Mouse (Mus musculus) neural tube, embryonic 12.5 days (tissue): ENCODE results near the gene Chrnb1. TPM values are rescaled to one million over a fixed set of nuclear protein-coding genes. Genes with fewer than 3 reads are reported as not detected.

Source experiments
- ATAC-seq: fragments of 200-750 bp; cut with Nextera tagmentation; 2 replicates; pipeline ENCODE4 v1.8.0; 2017; ENCODE audit warnings: low read depth, mild to moderate bottlenecking, moderate TSS enrichment, moderate library complexity; ENCODE audit not compliant: low FRiP score
- H3K27ac ChIP-seq: fragments of 300-500 bp; sonication (generic); 2 replicates; pipeline ENCODE4 v1.5.1; 2016
- H3K27me3 ChIP-seq: fragments of 300-500 bp; sonication (generic); replicated peaks from 2 replicates; pipeline ENCODE4 v1.6.1; 2016; ENCODE audit warnings: mild to moderate bottlenecking
- H3K36me3 ChIP-seq: fragments of 300-500 bp; sonication (generic); 2 replicates; pipeline ENCODE4 v1.6.1; 2016; ENCODE audit warnings: mild to moderate bottlenecking
- H3K4me1 ChIP-seq: fragments of 300-500 bp; sonication (generic); 2 replicates; pipeline ENCODE4 v1.6.1; 2016
- H3K4me2 ChIP-seq: fragments of 300-500 bp; sonication (generic); replicated peaks from 2 replicates; pipeline ENCODE4 v1.6.1; 2016; ENCODE audit warnings: mild to moderate bottlenecking
- H3K4me3 ChIP-seq: fragments of 300-500 bp; sonication (generic); 2 replicates; pipeline ENCODE4 v1.5.1; 2016
- H3K9ac ChIP-seq: fragments of 300-500 bp; sonication (generic); 2 replicates; pipeline ENCODE4 v1.6.1; 2016; ENCODE audit warnings: mild to moderate bottlenecking
- H3K9me3 ChIP-seq: fragments of 300-500 bp; sonication (generic); 2 replicates; pipeline ENCODE4 v1.6.1; 2016; ENCODE audit warnings: mild to moderate bottlenecking
- WGBS: fragments of 180-500 bp; shearing (Covaris S2); methylation state at CpG from one replicate; pipeline ENCODE4 v1.1.7; 2016; 5-methylcytosine and 5-hydroxymethylcytosine counted together
- polyA plus RNA-seq: library from polyadenylated mRNA; unstranded; fragments of >200 nt; fragmentation: Nextera tagmentation; extraction: Ambion mirVana; gene quantifications from 2 replicates; pipeline ENCODE4 v1.2.1, GENCODE M21; 2016

The Chrnb1 gene
- polyA plus RNA-seq, 1 experiment from 2014 or later: 5.8 TPM

GRCm38 (mm10) chr11:69784793-69785272 is 10.9 kb downstream of the Chrnb1 start:
- Histone ChIP-seq H3K36me3 (no peaks in the 10 kb centered on the region), H3K9me3 (no peaks in the 10 kb centered on the region), H3K4me3 (no peak overlapping the region), H3K27ac (no peak overlapping the region), H3K9ac (no peak overlapping the region), H3K4me1 (no peaks in the 10 kb centered on the region), H3K4me2 (0 out of 2 replicates have a peak overlapping the region, but pooled peaks have one; percentile 12), H3K27me3 (no peaks in the 10 kb centered on the region)
- ATAC-seq: no peak
- 46% methylated on average over 15 of the region's 15 CpGs for WGBS

DNA sequence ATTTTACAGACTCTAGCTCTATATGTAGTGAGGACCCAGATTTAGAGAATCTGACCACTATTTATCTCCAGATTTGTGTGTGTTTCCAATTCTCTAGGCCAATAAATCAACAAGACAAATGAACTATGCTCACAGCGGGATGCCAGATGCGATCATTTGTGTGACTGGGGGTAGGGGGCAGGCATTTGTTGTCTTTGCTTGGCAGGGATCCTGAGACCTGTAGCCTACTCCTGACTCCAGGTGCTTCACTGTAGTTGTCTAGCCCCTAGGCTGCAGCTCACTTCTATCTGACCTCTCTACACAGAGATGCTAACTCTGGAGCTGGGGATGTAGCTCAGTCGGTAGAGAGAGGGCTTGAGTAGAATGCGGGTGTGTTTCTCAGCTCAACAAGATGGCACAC is 13.9 kb downstream of the Chrnb1 start:
- Histone ChIP-seq H3K4me1 (peaks cover 3% of the 10 kb centered on the region), H3K27ac (no peak overlapping the region), H3K9me3 (no peaks in the 10 kb centered on the region), H3K4me3 (no peak overlapping the region), H3K27me3 (peaks cover 16% of the 10 kb centered on the region), H3K36me3 (no peaks in the 10 kb centered on the region; the same call in 1 of the 2 replicates), H3K9ac (no peak overlapping the region), H3K4me2 (no peak overlapping the region)
- WGBS: 21% methylated on average over 4 of the region's 4 CpGs
- ATAC-seq: no peak

DNA sequence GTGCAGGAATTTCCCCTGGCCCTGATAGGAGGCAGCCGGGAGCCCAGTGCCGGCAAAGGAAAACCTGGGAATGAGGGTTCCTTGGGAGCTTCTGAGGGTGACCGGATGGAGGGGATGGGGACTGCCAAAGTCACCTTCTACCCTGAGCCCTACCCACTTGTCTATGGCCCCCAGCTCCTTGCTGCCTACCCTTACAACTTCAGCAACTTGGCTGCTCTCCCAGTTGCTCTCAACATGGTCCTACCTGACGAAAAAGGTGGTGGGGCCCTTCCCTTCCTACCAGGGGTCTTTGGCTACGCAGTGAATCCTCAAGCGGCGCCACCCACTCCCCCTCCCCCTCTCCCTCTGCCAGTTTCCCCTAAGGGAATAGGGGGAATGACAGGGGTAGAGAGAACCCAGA is 16.8 kb downstream of the Chrnb1 start:
- Histone ChIP-seq H3K4me3 (no peak overlapping the region), H3K36me3 (peaks cover 9% of the 10 kb centered on the region), H3K4me2 (no peak overlapping the region), H3K27ac (no peak overlapping the region), H3K9me3 (no peaks in the 10 kb centered on the region), H3K4me1 (peaks cover 6% of the 10 kb centered on the region), H3K27me3 (peaks cover 16% of the 10 kb centered on the region), H3K9ac (no peak overlapping the region)
- 42% methylated on average over 7 of the region's 7 CpGs for WGBS
- no peak for ATAC-seq

DNA sequence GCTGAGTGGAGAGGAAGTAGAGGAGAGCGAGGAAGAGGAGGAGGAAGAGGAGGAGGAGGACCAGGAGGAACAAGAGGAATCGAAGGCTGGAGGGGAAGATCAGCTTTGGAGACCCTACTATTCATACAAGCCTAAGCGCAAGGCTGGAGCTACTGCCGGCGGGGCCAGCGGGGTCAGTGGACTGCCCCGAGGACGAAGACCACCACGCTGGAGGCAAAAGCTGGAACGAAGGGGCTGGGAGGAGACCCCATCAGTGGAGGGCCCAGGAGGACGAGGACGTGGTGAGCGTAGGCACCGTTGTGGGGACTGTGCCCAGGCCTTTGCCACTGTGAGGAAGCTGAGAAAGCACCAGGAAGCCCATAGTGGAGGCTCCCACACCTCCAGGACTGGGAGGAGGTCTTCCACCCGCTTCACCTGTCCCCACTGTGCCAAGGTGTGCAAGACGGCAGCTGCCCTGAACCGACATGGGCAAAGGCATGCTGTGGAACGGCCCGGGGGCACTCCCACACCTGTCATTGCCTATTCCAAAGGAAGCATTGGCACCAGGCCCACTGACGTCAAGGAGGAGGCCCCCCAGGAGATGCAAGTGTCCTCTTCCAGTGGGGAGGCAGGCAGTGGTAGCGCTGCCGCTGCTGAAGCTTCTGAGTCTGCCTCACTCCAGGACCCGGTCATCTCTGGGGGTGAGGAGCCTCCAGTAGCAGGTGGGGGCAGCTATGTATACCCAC is 17.3 kb downstream of the Chrnb1 start:
- Histone ChIP-seq H3K9ac (no peak overlapping the region), H3K4me2 (no peak overlapping the region), H3K36me3 (peaks cover 9% of the 10 kb centered on the region), H3K27ac (no peak overlapping the region), H3K4me1 (peaks cover 6% of the 10 kb centered on the region), H3K9me3 (no peaks in the 10 kb centered on the region), H3K27me3 (peaks cover 16% of the 10 kb centered on the region), H3K4me3 (no peak overlapping the region)
- no peak for ATAC-seq
- WGBS: 68% methylated on average over 23 of the region's 23 CpGs

GRCm38 (mm10) chr11:69777504-69778257 is 18.1 kb downstream of the Chrnb1 start:
- Histone ChIP-seq H3K9me3 (no peaks in the 10 kb centered on the region), H3K27ac (no peak overlapping the region), H3K9ac (no peak overlapping the region), H3K4me2 (peak overlapping the region; percentile 22; the same call in 1 of the 2 replicates), H3K4me1 (peaks cover 6% of the 10 kb centered on the region), H3K27me3 (peaks cover 16% of the 10 kb centered on the region), H3K4me3 (no peak overlapping the region), H3K36me3 (peaks cover 9% of the 10 kb centered on the region)
- no peak for ATAC-seq
- 63% methylated on average over 26 of the region's 26 CpGs for WGBS

- no peak for ATAC-seq
- no peak overlapping the region for H3K4me2 ChIP-seq
- H3K36me3 ChIP-seq: peaks cover 9% of the 10 kb centered on the region
- WGBS: 85% methylated on average over 20 of the region's 20 CpGs
- H3K4me3 ChIP-seq: no peak overlapping the region
- H3K27ac ChIP-seq: no peak overlapping the region
- H3K27me3 ChIP-seq: peaks cover 16% of the 10 kb centered on the region
- no peak overlapping the region for H3K9ac ChIP-seq
- H3K4me1 ChIP-seq: peaks cover 6% of the 10 kb centered on the region
- no peaks in the 10 kb centered on the region for H3K9me3 ChIP-seq
Observed at GRCm38 (mm10) chr11:69776488-69776887, 19.3 kb downstream of the Chrnb1 start.

GRCm38 (mm10) chr11:69775716-69776115 is 20.0 kb downstream of the Chrnb1 start:
- Histone ChIP-seq H3K9ac (no peak overlapping the region), H3K4me2 (no peak overlapping the region), H3K9me3 (no peaks in the 10 kb centered on the region), H3K27ac (no peak overlapping the region), H3K36me3 (peaks cover 9% of the 10 kb centered on the region), H3K4me1 (peaks cover 6% of the 10 kb centered on the region), H3K4me3 (no peak overlapping the region), H3K27me3 (peaks cover 16% of the 10 kb centered on the region)
- 66% methylated on average over 10 of the region's 10 CpGs for WGBS
- no peak for ATAC-seq

- no peak overlapping the region for H3K4me2 ChIP-seq
- no peak overlapping the region for H3K27ac ChIP-seq
- H3K27me3 ChIP-seq: peaks cover 16% of the 10 kb centered on the region
- peaks cover 9% of the 10 kb centered on the region for H3K36me3 ChIP-seq
- H3K9me3 ChIP-seq: no peaks in the 10 kb centered on the region
- 62% methylated on average over 5 of the region's 5 CpGs for WGBS
- H3K4me3 ChIP-seq: no peak overlapping the region
- no peak for ATAC-seq
- H3K9ac ChIP-seq: no peak overlapping the region
- peaks cover 6% of the 10 kb centered on the region for H3K4me1 ChIP-seq
Observed at GRCm38 (mm10) chr11:69774961-69775360, 20.8 kb downstream of the Chrnb1 start.

DNA sequence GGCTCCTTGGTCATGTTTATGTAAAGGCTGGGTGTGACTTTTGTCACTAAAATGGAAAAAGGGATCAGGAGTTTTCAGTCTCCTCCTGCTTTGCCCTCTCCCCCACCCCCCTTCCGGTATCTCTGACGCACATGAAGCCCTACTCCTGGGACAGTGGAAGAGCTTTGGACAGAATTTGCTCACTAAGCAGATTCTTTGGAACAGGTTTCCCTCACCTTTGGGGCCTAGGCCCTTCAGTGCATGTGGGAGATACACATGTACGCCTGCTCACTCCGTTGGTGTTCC is 28.2 kb downstream of the Chrnb1 start:
- H3K27ac ChIP-seq: no peak overlapping the region
- peak overlapping the region; percentile 81; the same call in 1 of the 2 replicates for H3K4me2 ChIP-seq
- WGBS: 76% methylated on average over 4 of the region's 4 CpGs
- no peak overlapping the region for H3K9ac ChIP-seq
- H3K36me3 ChIP-seq: no peaks in the 10 kb centered on the region
- no peaks in the 10 kb centered on the region for H3K27me3 ChIP-seq
- H3K4me3 ChIP-seq: no peak overlapping the region
- no peaks in the 10 kb centered on the region for H3K9me3 ChIP-seq
- ATAC-seq: no peak
- peaks cover 17% of the 10 kb centered on the region for H3K4me1 ChIP-seq

DNA sequence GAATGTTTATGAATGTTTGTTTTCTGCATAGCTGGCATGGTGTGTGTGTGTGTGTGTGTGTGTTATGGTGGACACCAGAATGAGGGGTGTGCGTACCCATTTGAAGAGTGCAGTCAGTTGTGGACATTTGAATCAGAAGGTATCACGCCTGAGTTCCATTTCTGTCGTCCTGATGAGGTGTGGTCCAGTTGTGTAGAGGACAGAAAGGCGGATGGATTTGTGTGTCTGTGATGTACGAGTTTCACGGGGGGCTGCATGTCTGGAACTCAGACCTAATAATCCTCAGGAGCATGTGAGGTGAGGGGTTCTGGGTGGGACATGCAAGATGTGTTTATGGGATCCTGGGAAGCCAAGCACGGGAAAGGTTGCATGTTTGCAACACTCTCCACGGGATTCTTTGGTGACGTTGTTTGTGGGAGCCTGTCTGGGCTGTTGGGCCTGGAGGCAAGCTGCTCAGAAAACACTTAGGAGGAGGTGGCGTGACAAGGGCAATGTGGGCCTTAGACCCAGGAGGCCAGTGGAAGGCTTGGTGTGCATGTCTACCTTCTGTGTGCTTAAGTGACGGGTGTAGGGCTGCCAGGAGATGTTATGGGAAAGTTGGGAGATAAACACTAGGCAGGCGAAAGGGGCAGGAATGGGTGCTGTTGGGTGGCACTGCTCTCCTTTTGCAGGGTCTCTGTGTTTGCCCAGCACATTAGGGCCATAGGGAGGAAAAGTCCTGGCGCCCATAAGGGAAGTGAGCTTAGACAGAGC is 28.7 kb downstream of the Chrnb1 start:
- Histone ChIP-seq H3K9me3 (no peaks in the 10 kb centered on the region), H3K36me3 (no peaks in the 10 kb centered on the region), H3K27me3 (no peaks in the 10 kb centered on the region), H3K4me1 (peaks cover 17% of the 10 kb centered on the region), H3K4me2 (peak overlapping the region; percentile 81), H3K9ac (peak overlapping the region; percentile 92), H3K27ac (no peak overlapping the region), H3K4me3 (peak overlapping the region; percentile 79; the same call in 1 of the 2 replicates)
- 71% methylated on average over 13 of the region's 13 CpGs for WGBS
- ATAC-seq: no peak

DNA sequence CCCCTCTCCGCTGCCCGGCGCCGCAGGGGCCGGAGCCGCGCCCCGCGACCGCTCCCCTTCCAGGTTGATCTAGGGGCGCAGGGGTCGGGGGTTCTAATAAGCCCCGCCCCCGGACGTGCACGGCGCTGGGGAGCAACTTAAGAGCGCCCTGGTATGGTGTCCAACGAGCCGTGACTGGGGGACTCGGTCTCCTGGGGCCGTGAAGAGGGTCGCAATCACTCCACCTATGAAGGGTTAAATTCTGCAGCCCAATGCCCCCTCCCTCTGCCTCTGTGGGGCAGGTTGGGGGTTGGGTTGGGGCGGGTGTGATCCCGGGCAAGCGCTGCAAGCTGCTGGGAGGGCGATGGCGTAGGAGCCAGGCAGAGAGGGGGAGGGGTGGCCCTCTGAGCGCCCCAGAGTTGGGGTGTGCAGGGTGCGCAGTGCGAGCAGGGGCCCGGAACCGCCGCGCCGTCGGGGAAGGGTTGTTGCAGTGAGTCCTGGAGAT is 29.6 kb downstream of the Chrnb1 start:
- Histone ChIP-seq H3K4me1 (peaks cover 17% of the 10 kb centered on the region), H3K27me3 (no peaks in the 10 kb centered on the region), H3K27ac (peak overlapping the region; percentile 55; the same call in 1 of the 2 replicates), H3K9me3 (no peaks in the 10 kb centered on the region), H3K4me3 (peak overlapping the region; percentile 79), H3K36me3 (no peaks in the 10 kb centered on the region), H3K4me2 (peak overlapping the region; percentile 81), H3K9ac (peak overlapping the region; percentile 92)
- ATAC-seq: peak; percentile 72
- WGBS: under 1% methylated on average over 37 of the region's 37 CpGs
